Mouse (Mus musculus) liver, adult 2 months (tissue): Measurements from ENCODE around the gene Eva1b.

ENCODE experiments used
- CTCF ChIP-seq: fragments of 200-500 bp; IDR thresholded peaks from 2 replicates; pipeline ENCODE4 v1.5.1; 2011; ENCODE audit warnings: low read depth, low read length, control low read depth
- POLR2A ChIP-seq: fragments of 200-500 bp; IDR thresholded peaks from 2 replicates; pipeline ENCODE4 v1.6.1; 2011; ENCODE audit warnings: low read length, control low read depth; ENCODE audit not compliant: insufficient read depth; ENCODE audit errors: extremely low read depth

- TF ChIP-seq CTCF (no peak), POLR2A (no peak)
These were observed 47.4 kb downstream of the Eva1b start for GRCm38 (mm10) chr4:126194916-126195315.
